Mouse (Mus musculus): Measurements from ENCODE around the gene Sult1d1.
A peak's percentile ranks its signal among the peaks of the same experiment; 100 is the strongest.
"Not testable (repeated sequence)": the region's sequence is repeated elsewhere in the genome, so short reads cannot be mapped to it uniquely, and the experiment has no call there.

Gene Sult1d1

DNA sequence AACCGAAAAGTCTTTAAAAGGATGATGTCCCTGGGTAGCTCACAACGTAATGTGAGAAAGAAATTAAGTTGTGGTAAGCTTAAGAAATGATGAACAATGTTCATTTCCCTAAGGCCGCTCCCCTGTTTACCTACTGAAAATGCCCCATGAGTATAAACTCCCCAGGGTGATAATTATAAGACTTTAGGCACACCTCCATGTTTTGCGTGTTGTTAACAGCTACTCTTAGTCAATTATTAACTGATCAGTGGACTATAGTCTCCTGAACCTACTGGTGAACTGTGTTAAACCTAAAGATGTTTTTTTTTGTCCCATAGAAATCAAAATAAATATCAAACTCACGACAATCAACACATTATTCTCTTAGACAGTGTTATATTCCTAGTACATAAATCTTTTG lies at the start of gene Sult1d1:
TSS of gene Sult1d1 (minus strand) at position 183 of the 400 bp plus-strand sequence.
- no peak for DNase-seq

DNA sequence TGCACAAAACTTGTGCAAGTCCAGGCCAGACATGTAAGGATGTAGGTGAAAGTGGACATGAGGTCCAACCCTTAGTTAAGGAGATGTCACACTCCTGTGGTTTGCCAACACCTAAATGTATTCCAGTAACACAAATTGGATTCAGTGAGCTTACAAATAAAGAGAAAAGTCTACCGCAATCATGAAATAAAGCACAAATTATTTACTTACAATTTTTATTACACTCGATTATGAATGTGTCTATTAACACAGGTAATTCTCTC lies 46.2 kb upstream of the Sult1d1 start:
- DNase-seq: no peak

DNA sequence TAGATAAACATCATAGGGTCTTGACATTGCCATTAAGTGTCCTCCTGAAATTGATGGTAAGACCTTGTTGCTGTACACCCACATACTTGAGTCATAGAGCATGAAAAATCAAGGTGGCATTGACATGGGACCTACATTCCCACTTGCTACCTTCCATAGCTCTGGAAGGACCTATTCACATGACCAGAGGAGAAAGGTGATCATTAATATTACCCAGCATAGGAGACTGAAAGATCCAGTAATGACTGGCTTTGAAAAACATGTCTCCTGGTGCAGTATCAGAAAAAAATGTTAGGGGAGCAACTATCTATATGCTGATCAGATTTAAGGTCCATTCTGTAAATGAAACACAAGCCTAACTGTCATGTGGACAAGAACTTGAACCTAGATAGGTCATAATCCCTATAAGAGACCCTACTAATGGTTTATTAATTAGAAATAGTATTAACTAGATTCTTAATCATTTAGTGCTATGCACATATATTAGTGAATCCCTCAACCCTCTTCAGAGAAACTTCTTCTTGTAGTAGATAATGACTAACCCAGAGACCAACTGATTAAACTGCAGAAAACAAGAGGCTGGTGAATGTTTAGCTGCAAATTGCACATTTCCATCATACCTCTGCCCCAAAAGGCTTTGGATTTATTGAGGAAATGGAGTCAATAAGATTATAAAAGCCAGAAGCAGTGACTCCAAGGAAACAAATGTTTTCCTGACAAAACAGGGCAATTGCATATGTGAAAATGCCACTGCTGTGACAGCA lies 45.7 kb upstream of the Sult1d1 start:
- DNase-seq: no peak

DNA sequence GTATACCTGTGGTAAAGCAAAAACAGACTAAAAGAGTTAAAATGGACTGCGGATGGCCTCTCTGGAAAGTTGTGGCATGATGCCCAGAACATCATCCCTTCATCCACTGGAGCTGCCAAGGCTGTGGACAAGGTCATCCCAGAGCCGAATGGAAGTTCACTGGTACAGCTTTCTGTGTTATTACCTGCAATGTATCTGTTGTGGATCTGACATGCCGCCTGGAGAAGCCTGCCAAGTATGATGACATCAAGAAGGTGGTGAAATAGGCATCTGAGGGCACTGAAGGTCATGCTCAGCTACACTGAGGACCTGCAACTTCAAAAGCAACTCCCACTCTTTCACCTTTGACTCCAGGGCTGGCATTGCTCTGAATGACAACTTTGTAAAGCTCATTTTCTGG lies 32.2 kb upstream of the Sult1d1 start:
- no peak for DNase-seq

DNA sequence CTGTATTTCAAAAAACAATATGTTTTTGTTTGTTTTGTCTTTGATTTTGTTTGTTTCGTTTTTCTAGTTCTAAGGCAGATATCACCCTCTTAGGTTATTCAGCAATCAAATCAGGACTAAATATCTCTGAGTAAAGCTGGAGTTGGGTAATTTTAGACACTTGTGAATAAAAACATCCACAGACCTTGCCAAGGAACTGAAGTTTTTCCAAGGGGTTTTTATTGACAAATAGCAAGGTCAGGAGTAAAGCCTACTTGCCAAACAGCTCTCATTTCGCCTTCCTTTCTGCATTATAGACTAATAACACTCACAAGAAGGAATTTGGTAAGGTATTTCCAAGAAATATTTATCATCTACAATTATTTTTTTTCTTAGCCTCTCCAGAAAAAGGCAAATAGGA lies 29.1 kb upstream of the Sult1d1 start:
- DNase-seq: no peak

DNA sequence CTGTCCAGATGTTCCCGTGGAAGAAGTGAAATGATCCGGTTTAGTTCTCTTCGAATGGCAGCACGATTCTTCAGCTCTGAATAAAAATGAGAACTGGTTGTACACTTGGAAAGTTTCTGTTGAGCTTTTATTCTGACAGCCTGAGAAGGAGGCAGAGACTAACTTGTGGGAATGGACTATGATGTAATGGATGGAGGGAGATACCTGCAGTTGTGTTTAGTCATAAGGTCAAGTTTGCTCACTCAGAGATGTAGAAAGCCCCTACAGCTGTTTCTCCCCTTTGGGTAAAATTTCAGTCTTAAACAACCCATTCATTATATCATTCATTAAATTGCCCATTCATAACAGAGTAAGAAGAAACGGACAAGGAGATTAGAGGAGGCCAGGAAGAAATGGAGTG lies 22.7 kb upstream of the Sult1d1 start, which contains the start of gene Sult1e1:
TSS of gene Sult1e1 (minus strand) at position 101 of the 400 bp plus-strand sequence.
- no peak for DNase-seq

DNA sequence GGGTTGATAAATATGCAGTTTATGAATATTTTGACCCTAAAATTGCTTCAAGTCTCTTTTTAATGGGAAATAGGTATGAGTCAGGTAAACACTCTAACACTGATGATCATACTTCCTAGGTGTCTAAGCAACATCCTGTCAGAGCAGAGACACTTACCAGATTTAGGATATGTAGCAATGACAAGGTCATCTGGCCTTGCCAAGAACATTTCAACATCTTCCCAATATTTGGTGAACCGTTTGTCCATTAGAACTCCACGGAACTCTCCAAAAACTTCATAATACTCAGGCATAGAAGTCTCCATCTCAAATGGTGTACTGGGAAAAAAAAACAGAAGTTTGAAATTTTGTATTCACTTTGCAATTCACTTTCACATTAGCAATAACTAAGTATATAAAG lies 21.1 kb upstream of the Sult1d1 start:
- no peak for DNase-seq

DNA sequence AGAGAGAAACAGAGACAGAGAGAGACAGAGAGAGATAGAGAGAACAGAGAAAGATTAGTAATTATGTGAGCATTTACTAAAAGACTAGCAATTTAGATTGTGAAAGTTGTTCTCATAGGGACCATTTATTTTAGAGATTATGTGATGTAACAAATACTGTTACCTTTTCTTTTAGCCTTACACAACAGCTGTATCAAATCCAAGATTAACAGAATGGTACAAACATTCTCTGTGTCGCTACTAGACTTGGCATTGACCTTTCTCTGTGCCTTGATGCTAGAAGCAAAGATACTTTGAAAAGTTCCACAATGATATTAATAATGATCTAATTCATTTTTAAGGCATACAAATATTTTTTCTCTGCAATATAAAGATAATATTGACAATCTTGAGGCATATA lies 11.6 kb upstream of the Sult1d1 start:
- no peak for DNase-seq

DNA sequence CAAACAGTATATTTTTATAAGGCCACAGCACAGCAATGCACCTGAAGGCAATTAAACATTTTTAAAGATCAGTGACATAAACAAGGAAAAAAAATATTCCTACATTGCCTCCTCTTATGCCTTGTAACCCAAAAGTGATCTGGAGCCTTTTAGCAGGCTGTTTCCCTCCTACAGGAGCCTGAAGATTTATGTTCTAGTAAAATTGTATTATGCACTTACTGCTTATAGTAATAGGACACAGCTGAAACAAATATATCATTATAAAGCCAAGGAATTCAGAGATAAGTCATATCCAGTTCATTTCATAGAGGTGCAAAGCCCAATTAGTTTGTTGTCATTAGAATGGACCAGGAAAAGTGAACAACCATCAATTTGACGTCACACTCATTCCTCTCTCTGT lies 5.3 kb upstream of the Sult1d1 start:
- DNase-seq: no peak

DNA sequence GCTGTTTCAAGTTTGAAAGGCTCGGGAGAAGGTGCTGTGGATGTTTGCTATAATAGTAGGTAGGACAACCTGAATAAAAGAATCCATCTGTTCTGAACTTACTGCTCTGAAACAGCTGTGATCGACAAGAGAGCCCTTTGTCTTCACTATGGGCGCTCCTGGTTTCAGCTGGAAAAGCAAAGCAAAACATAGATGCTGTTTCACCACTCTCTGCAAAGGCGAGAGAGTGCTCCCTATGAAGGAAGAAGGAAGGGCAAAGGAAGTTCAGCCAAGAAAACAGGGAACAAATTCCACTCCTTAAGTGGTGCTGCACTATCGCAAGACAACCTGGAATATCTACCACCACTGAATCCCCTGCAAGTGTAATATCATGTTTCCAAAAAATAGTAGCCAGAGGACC lies 4.7 kb upstream of the Sult1d1 start:
- DNase-seq: no peak

DNA sequence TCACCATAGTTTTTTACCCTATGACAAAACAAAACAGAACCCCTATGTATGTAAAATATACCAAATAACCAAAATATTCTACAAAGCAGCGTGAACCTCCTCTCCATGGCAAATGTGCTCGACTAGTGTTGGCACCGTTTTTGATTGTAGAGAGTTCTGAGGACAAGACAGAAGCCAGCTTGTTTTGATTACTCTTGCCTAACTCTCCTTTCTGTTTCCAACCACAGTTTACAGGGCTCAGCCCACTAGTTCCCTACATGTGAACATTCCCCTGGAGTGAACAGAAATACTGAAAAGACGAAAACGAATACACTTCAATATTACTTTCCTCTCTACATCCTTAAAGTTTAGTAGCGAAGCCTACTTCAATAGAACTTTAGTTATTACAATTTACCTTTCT lies 4.0 kb upstream of the Sult1d1 start:
- DNase-seq: no peak

DNA sequence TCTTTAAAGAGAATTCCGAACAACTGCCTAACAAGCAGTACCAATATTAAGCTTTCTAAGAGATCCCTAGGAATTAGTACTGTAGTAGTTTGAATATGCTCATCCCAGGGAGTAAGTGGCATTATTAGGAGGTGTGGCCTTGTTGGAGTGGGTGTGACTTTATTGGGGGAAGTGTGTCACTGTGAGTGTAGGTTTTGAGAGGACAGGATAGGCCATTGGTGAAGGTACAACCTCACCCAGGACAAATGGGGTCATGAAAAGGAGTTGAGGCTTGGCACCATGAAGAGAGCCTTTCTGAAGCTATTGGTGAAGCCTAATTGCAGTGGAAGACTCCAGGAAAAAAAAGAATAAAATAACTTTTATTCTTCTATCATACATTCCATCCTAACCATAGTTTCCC lies 1.5 kb downstream of the Sult1d1 start:
- DNase-seq: no peak

DNA sequence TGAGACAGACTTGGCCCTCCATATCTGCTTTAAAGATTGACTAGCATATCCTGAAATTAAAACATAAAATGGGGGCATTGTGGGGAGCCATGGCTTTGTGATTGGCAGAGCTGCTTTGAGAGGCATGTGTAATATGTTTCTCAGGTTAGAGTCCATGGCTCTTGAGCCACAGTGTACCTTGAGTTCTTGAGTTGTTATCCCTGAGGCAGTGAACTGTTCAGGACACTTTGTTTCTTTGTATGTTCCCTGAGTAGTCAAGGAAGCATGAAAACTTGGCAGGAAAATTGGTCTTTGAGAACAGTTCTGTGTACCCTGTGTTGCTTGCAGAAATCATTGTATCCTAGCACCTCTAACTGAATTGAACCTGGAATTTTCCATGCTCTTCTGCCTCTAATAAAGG lies 5.9 kb downstream of the Sult1d1 start:
- DNase-seq: no peak

DNA sequence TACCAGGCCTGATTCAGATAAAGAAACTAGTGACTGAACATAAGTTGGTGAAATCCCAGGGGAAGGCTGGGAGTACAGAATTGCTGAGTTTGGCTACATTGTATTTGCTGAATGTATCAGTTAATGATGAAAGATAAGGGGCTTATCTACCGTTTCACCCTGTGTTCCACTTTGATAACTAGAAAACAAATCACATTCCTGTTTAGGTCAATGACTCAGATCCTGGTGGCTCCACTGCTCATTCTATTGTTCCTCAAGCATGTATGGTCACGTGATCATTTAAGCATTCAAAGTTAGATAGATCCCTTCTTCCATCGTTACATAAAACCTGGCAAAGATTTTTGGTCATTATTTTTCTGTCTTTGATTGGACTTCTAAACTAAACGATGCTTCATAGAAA lies 6.3 kb downstream of the Sult1d1 start:
- no peak for DNase-seq

DNA sequence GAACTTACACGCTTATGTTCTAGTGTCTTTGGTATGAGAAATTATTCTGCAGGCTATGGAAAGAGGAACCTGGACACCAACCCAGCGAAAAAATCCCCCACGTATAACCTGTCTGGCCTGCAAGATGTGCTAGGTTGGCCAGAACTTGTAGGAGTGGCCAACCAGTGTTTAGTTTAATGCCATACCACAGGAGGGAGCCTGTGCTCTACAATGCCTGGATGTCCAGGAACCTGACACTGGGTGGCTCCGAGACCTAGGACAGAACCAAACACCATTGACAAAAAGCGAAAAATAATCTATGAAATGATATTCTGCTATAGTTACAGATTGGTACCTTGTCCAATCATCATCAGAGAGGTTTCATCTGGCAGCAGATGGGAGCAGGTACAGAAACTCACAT lies 8.7 kb downstream of the Sult1d1 start:
- no peak for DNase-seq

DNA sequence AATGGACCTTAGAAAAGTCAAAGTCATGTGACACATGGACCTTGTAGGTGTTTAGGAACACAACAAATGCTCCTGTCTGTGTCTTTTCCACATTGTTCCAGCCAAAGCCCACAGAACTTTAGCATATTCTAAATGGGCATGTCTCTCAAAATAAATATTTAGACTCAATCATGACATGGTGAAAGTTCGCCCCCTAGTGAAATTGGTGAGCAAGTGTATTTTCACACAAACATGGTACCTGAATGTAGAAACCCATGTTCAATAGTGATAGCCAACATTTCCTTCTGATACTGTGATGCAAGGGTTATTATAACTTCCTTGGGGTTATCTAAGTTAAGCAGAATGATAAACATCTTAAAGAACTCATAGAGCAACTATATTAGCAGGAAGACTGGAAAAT lies 17.9 kb downstream of the Sult1d1 start:
- no peak for DNase-seq

DNA sequence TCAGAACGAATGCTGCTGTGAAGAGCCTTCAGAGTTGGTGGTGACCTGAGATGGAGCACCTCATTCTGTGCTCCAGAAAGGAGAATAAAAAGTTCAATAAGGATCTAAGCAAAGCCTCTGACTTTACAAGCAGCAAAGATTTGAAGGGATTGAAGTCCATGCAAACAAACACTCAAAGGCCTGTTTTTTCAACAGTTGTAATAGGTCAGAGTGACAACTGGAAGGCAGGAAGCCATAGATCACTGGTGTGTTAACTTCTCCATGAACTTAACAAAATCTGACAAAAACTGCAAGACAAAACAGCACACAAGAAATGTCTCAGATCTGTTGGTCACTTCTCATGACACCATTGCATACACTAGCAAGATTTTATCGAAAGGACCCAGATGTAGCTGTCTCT lies 30.7 kb downstream of the Sult1d1 start, which contains the start of gene Sult1b1:
TSS of gene Sult1b1 (minus strand) at position 85 of the 400 bp plus-strand sequence.
- DNase-seq: no peak

DNA sequence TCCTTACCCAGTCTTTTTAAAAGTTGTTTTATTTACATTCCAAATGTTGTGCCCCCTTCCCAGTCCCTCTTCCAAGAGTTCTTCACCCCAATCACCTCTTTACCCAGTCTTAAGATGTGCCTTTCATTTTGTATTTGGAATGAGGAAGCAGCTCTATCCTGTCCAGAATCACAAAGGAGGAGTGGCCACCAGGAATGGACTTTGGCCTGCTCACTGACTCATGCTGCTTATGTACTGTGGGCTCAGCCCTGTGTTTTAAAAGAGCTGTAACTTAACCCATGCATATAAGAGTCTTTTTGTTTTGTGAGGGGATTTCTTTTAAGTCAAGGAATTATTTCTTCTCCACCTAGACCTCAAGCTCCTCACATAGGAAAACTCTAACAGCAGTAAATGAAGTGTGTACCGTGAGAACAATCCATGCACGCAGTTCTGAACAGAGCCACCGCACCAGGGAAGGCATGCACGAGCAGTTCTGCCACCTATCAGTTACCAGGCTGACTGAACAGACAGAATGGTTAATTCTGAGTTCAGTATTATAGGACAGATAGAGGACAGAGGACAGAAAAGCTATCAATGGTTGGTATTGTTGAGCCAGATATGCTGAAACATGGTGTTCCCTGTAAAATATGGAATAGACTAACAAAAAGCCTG lies 32.7 kb downstream of the Sult1d1 start:
- no peak for DNase-seq

DNA sequence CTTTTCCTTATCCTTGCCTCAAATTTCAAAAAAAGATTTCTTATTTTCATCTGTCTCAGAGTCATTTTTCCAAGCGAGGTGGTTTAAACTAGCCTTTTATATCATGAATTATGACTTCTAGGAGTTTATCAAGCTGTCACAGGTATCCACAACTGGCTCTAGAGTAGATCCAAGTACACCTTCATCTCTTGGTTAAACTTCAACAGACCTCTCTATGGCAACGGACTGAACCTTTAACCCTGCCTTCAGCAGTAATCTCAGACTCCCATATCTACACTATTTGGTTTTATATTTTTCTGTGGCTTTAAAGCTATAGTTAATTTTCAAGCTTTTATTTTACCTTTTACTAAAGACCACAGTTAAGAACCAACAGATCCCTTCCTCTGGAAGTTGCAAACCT lies 36.5 kb downstream of the Sult1d1 start:
- no peak for DNase-seq

DNA sequence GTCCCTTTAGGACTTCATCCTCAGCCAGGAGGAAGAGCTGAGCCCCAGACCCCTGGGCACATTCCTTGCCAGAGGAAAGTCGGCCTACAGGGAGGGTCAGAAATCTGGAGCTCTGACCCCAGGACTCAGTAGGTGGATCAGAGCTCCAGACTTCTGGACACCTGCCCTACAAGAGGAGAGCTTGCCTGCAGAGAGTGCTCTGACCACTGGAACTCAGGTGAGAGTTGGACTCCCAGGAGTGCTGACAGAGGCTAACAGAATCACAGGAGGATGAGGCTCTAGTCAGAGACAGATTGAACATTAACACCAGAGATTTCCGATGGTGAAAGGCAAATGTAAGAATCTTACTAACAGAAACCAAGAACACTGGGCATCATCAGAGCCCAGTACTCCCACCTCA lies 45.3 kb downstream of the Sult1d1 start:
- DNase-seq: not testable (repeated sequence)

DNA sequence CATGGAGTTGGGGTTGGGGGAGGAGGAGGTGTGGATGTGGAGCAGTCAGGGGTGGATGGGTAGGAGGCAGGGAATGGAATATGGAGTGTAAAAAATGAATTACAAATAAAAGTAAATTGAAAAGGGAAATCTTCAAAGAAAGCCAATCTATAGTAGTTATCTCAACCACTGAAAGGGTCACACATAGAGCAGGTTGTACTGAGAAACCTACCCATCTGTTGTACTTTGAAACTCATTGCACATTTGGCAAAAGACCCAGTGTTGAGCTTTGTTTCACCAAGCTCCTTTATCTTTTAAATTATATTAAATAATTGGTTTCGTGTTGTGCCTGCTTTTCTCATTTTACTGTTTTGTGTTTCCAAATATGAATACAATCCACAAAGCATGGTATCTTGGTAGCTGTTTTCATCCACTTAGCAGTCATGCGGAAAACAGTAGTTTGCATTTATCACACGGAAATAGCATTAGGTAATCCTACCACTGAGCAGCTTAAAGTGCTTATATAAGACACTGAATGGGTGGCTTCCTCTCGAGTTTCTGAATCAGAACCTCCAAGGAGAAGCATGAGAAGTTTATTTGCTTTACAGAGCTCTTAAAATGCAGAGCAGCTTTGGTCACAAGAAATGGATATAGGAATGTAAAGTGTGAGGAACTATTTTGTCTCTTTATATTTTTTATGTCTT lies 62.9 kb downstream of the Sult1d1 start:
- peak in 1 of 2 experiments; percentile 1 for DNase-seq
